Mouse (Mus musculus): Measurements from ENCODE around the gene Golga2.

Gene Golga2

DNA sequence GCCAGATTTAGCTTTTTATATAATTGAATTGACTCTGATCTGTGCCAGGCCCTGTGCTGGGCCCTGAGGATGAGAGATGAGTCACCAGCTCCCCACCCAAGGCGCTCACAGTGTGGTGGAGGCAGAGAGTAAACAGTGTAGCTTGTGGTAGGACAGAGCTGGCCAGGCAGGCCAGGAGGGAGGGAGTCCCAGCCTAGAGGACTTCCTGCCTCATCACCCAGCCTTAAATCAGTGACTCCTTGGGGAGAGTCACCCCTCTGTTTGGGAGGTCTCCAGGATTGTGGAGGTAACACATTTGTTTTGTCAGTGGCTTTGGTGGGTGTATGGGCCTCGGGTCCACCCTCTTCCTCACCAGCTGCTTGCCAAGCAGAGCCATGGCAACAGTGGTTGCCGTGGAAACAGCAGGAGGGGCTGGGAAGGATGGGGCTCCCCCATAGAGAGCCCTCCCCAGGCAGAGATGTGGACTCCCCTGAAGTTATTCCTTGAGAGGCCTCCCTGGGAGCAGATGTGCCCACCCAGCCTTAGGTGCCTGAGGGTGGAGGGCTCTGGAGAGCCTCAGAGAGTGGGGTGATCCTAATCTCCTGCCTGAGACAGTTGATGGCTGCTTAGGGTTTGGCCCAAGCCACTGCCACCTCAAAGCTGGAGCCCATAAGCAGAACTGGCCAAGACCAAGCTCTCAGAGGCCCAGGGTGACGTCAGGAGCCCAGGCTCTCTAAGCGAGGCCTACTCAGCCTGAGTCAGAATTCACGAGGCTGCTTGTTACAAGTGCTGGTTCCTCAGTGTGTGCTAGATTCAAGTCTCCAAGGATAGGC, 55.6 kb downstream of the Golga2 start:
- DNase-seq (ENCODE audit: low read depth, low spot score): no peak

- DNase-seq (ENCODE audit: low read depth, low spot score): no peak
Observed at GRCm38 (mm10) chr2:32343351-32343671, 56.1 kb downstream of the Golga2 start.

GRCm38 (mm10) chr2:32344056-32344455, 56.9 kb downstream of the Golga2 start:
- DNase-seq (ENCODE audit: low read depth, low spot score): no peak

- DNase-seq (ENCODE audit: low read depth, low spot score): no peak
Observed at GRCm38 (mm10) chr2:32344598-32345321, 57.6 kb downstream of the Golga2 start.

- no peak for DNase-seq (ENCODE audit: low read depth, low spot score)
Observed at GRCm38 (mm10) chr2:32347019-32347418, 59.8 kb downstream of the Golga2 start.

- DNase-seq (ENCODE audit: low read depth, low spot score): no peak
Observed at GRCm38 (mm10) chr2:32348311-32348710, 61.1 kb downstream of the Golga2 start.

DNA sequence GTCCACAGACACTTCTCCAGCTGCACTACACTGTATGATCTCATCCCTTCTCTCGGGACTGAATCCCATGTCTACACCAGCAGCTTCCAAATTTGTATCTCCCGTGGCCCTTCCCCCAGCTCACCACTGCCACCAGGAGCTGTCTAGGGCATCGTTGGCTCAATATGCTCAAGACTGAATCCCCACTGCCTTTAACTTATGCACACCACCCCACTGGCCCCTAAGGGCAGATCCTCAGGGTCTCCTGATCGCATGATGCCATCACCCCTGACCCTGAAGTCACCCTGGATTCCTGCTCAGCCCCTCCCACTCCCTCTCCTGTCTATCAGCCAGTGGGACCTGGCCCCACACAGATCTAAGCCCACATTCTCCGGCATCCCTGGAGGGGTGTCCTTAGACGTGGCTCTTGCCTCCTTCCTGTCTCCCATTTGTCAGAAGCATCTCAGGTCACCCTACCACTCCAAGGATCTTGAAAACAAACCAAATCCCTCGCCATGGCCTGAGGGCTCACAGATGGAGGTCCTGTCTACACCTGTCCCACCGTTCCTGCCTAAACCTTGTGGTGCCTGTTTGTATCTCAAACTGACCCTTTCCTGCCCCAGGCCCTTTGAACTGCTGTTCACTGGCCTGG, 62.6 kb downstream of the Golga2 start:
- DNase-seq (ENCODE audit: low read depth, low spot score): no peak

- no peak for DNase-seq (ENCODE audit: low read depth, low spot score)
Observed at GRCm38 (mm10) chr2:32350471-32351051, 63.4 kb downstream of the Golga2 start.

- no peak for DNase-seq (ENCODE audit: low read depth, low spot score)
Observed at GRCm38 (mm10) chr2:32351471-32351961, 64.3 kb downstream of the Golga2 start.

- DNase-seq (ENCODE audit: low read depth, low spot score): peak; percentile 22
Observed at GRCm38 (mm10) chr2:32352151-32353006, 65.2 kb downstream of the Golga2 start, which contains the start of gene Ciz1. Gene Ciz1, plus strand, starts transcription at chr2:32352327.

- DNase-seq (ENCODE audit: low read depth, low spot score): peak; percentile 83
Observed at GRCm38 (mm10) chr2:32353007-32353542, 65.9 kb downstream of the Golga2 start, which contains the start of gene Dnm1. Gene Dnm1, minus strand, starts transcription at chr2:32353338.

- no peak for DNase-seq (ENCODE audit: low read depth, low spot score)
Observed at GRCm38 (mm10) chr2:32353836-32354235, 66.7 kb downstream of the Golga2 start.

- no peak for DNase-seq (ENCODE audit: low read depth, low spot score)
Observed at GRCm38 (mm10) chr2:32354336-32354895, 67.2 kb downstream of the Golga2 start.

DNA sequence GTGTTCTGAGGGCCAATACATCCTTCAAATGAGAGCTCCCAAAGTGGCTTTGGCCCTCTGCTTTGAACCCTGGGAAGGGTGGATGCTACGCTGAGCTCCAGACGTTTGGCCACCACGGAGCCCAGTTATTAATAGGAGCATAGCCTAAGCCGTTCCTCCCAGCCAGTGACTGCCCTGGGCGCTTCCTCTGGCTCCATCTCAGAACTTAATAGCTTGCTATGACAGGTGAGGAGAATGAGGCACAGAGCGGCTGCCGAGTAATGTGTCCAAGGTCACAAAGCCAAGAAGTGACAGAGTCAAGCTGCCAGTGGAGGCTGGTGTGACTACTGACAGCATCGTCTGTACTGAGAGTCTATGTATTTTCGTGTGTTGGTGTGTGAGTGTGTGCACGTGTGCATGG, 69.0 kb downstream of the Golga2 start:
- DNase-seq (ENCODE audit: low read depth, low spot score): no peak

All from embryo, embryonic 11.5 days (tissue).